Mouse (Mus musculus) olfactory bulb, adult 2 months (tissue): ENCODE data around the gene Disp1. TPM values are rescaled to one million over a fixed set of nuclear protein-coding genes. Genes with fewer than 3 reads are reported as not detected.

Experiments used
- H3K27ac ChIP-seq: fragments of 200-500 bp; 2 replicates; pipeline ENCODE4 v1.5.1; 2012; ENCODE audit warnings: low read depth, low read length; ENCODE audit not compliant: insufficient read depth
- H3K4me1 ChIP-seq: fragments of 200-500 bp; 2 replicates; pipeline ENCODE4 v1.6.1; 2012; ENCODE audit warnings: low read length; ENCODE audit not compliant: control insufficient read depth, insufficient read depth
- H3K4me3 ChIP-seq: fragments of 200-500 bp; 2 replicates; pipeline ENCODE4 v1.5.1; 2012; ENCODE audit warnings: mild to moderate bottlenecking, low read depth, low read length, moderate library complexity; ENCODE audit not compliant: insufficient read depth
- CTCF ChIP-seq: fragments of 200-500 bp; IDR thresholded peaks from 2 replicates; pipeline ENCODE4 v1.5.1; 2012; ENCODE audit warnings: low read depth, mild to moderate bottlenecking, low read length, moderate library complexity; ENCODE audit not compliant: insufficient read depth
- POLR2A ChIP-seq: fragments of 200-500 bp; IDR thresholded peaks from 2 replicates; pipeline ENCODE4 v1.6.1; 2012; ENCODE audit warnings: mild to moderate bottlenecking, low read depth, low read length, moderate library complexity; ENCODE audit not compliant: insufficient read depth
- WGBS: fragments of 180-500 bp; shearing (Covaris S2); methylation state at CpG from one replicate; pipeline ENCODE4 v1.1.7; 2018; 5-methylcytosine and 5-hydroxymethylcytosine counted together
- polyA plus RNA-seq: library from polyadenylated mRNA; stranded (reverse); fragments of >200 nt; gene quantifications from 2 replicates; pipeline ENCODE4 v1.2.4, GENCODE M21; 2012; ENCODE audit warnings: low replicate concordance; ENCODE audit not compliant: missing spikeins, insufficient read depth, insufficient read length

Gene Disp1
- polyA plus RNA-seq, 1 experiment = not detected

- Histone ChIP-seq H3K27ac (no peak overlapping the region), H3K4me3 (no peak overlapping the region), H3K4me1 (peaks cover 4% of the 10 kb centered on the region; the same call in 1 of the 2 replicates)
- 55% methylated on average over 6 of the region's 6 CpGs for WGBS
- TF ChIP-seq CTCF (no peak), POLR2A (no peak)
Observed at GRCm38 (mm10) chr1:183212757-183213211, 8.5 kb downstream of the Disp1 start.

DNA sequence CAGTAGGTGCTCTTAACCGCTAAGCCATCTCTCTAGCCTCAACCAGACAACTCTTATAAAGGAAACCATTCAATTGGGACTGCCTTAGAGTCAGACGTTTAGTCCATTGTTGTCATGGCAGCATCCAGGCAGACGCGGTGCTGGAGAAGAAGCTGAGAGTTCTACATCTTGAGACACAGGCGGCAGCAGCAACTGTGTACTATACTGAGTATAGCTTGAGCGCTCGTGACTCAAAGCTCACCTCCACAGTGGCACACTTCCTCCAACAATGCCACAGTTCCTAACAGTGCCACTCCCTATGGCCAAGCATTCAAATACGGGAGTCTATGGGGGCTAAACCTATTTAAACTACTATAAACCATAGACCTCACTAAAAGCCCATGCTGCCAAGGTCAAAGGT is 11.2 kb downstream of the Disp1 start:
- H3K4me3 ChIP-seq = no peak overlapping the region
- WGBS = 84% methylated on average over 8 of the region's 8 CpGs
- peaks cover 3% of the 10 kb centered on the region; the same call in 1 of the 2 replicates for H3K4me1 ChIP-seq
- no peak overlapping the region for H3K27ac ChIP-seq
- TF ChIP-seq POLR2A (no peak), CTCF (no peak)

GRCm38 (mm10) chr1:183207623-183208022 is 13.7 kb downstream of the Disp1 start:
- no peaks in the 10 kb centered on the region for H3K4me1 ChIP-seq
- TF ChIP-seq CTCF = no peak
- WGBS = 92% methylated on average over 6 of the region's 6 CpGs
- no peak overlapping the region for H3K27ac ChIP-seq
- H3K4me3 ChIP-seq = no peak overlapping the region

GRCm38 (mm10) chr1:183207141-183207540 is 14.2 kb downstream of the Disp1 start:
- Histone ChIP-seq H3K27ac (no peak overlapping the region), H3K4me3 (no peak overlapping the region), H3K4me1 (no peaks in the 10 kb centered on the region)
- 95% methylated on average over 3 of the region's 3 CpGs for WGBS
- TF ChIP-seq CTCF (no peak), POLR2A (no peak)

DNA sequence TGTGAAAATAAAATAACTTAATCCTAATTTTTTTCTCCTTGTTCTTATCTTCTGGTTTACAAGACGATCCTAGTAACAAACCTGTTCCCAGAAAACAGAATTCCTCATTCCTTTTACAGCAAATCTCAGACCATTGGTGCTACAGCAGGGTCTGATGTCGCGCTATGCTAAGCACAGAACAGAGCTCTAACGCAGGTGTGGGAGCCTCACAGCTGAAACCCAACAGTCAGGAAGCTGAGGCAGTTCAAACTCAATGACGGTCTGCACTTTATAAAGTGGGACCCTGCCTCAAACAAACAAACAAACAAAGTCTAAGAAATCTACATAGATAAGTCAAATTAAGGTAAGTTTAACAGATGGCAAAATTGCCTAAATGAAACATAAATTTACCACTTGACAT is 20.4 kb downstream of the Disp1 start:
- 92% methylated on average over 5 of the region's 5 CpGs for WGBS
- no peak overlapping the region for H3K27ac ChIP-seq
- no peak overlapping the region for H3K4me3 ChIP-seq

DNA sequence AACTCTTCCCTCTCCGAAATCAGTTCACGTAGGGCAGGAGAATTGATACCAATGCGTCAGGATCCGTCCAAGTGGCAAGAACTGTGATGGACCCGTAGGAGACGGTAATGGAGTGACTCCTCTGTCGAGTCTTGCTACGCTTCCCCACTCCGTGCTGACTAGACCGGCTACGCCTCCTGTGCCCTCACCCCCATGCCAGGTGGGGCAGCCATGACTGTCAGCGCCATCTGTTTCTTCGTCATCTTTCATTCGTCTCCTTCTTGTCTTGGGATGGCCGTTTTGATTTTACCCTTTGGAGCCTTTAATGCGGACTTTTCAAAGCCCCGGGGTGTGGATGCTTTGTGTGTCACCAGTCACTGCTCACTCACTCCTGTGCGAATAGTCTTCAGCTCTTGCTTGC is 26.6 kb downstream of the Disp1 start:
- WGBS = 93% methylated on average over 18 of the region's 18 CpGs
- H3K27ac ChIP-seq = no peak overlapping the region
- H3K4me1 ChIP-seq = peaks cover 7% of the 10 kb centered on the region; the same call in 1 of the 2 replicates
- no peak overlapping the region for H3K4me3 ChIP-seq
- TF ChIP-seq POLR2A (no peak), CTCF (no peak)

More for the DNA sequence above, 20.4 kb downstream of the Disp1 start:
- TF ChIP-seq POLR2A (no peak), CTCF (no peak)
- no peaks in the 10 kb centered on the region for H3K4me1 ChIP-seq

- H3K4me1 ChIP-seq = peaks cover 7% of the 10 kb centered on the region; the same call in 1 of the 2 replicates
- no peak overlapping the region for H3K4me3 ChIP-seq
Observed at GRCm38 (mm10) chr1:183194151-183194550, 27.2 kb downstream of the Disp1 start.

GRCm38 (mm10) chr1:183191398-183191797 is 29.9 kb downstream of the Disp1 start:
- Histone ChIP-seq H3K27ac (no peak overlapping the region), H3K4me1 (peaks cover 7% of the 10 kb centered on the region; the same call in 1 of the 2 replicates), H3K4me3 (no peak overlapping the region)
- WGBS = 50% methylated on average over 10 of the region's 10 CpGs
- TF ChIP-seq CTCF = no peak
- TF ChIP-seq POLR2A = no peak

More at GRCm38 (mm10) chr1:183194151-183194550, 27.2 kb downstream of the Disp1 start:
- 63% methylated on average over 5 of the region's 5 CpGs for WGBS
- no peak overlapping the region for H3K27ac ChIP-seq
- TF ChIP-seq CTCF (no peak), POLR2A (no peak)

DNA sequence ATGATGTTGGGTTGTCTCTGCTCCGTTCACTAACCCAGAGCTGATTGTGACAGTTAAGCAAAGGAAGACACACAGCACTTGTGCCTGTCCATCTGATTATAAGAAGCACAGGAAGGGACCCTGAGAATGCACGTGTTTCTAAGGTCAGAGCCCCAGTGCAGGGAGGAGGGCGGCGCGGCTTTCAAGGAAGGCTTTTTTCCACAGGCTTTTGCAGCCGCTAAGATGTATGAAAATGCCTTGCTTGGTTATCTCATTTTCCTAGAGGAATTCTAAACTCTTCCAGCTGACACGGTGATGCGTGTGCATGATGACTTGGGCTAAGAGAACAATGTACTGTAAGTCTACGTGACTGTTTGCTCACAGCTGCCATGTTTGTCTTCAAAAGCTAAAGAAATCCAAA is 30.9 kb downstream of the Disp1 start:
- TF ChIP-seq CTCF (no peak), POLR2A (no peak)
- no peak overlapping the region for H3K27ac ChIP-seq
- WGBS = 94% methylated on average over 9 of the region's 9 CpGs
- no peak overlapping the region for H3K4me3 ChIP-seq
- peaks cover 7% of the 10 kb centered on the region; the same call in 1 of the 2 replicates for H3K4me1 ChIP-seq

DNA sequence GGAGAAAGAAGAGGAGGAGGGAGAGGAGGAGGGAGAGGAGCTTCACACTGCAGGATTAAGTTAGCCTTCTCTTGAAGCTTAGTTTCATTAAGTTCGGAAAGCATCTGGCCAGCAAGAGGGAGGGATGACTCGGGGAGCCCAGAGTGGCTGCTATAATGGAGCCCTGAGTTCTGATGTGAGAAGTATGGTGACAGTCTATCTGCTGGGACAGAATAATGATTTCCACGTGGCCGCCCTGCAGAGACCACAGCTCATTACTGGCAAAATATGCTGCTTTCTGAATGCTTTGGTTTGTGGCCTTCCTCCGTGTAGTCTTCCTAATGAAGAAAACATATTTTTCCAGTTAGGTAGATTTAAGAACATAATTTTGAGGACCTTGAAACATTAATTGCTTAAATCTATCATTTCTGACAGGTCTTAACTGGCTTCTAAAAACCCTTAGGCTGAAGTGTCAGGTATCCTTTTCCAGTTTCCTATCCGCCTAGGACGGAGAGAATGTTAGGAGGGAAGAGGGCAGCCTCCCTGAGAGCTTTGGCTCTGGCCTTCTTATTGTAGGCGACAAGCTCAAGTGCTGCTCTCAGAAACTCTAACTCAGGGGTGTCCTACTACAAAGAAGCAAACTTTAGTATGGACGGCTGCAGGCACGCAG is 32.2 kb downstream of the Disp1 start:
- H3K4me1 ChIP-seq = peaks cover 5% of the 10 kb centered on the region; the same call in 1 of the 2 replicates
- no peak for TF ChIP-seq CTCF
- no peak for TF ChIP-seq POLR2A
- H3K27ac ChIP-seq = no peak overlapping the region
- 89% methylated on average over 10 of the region's 10 CpGs for WGBS
- H3K4me3 ChIP-seq = no peak overlapping the region
